Mouse (Mus musculus): ENCODE measurements at regions not wholly inside any gene's neighbourhood (a gene's known extent, or its start where the extent isn't known, plus 50 kb on each side); places are given as distances from the start of the nearest gene placed in this dataset.

DNA sequence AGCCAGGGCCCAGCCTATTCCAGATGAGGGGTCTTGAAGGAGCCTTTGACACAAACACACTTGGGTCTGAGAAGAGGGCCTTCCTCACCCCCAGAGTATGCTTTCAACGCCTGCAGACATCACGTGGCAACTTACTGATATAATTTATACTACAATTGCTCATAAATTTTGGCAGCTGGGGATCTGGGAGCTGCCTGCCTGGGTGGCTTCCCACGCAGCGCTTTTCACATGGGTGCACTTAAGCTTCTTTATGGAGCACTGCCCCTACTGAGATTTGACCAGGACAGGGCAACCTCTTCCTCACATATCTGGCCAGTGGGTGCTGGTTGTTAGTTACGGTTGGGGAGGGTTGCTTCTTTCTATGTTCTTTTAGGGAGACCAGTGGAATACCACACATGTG is 61.6 kb downstream of the Spesp1 start:
- no peak for ATAC-seq (ENCODE audit: insufficient read depth)
- no peak for DNase-seq
- Histone ChIP-seq H3K4me3 (ENCODE audit: low read depth, low read length) (no peak overlapping the region), H3K27ac (ENCODE audit: low read depth) (no peak overlapping the region), H3K9ac (no peak overlapping the region), H3K4me2 (no peak overlapping the region), H3K27me3 (ENCODE audit: insufficient read depth, low read length) (no peaks in the 10 kb centered on the region), H3K9me3 (ENCODE audit: low read depth, low read length) (no peaks in the 10 kb centered on the region), H3K4me1 (ENCODE audit: insufficient read depth) (no peaks in the 10 kb centered on the region), H3K36me3 (ENCODE audit: insufficient read depth) (no peaks in the 10 kb centered on the region)
- no peak for TF ChIP-seq CTCF (IDR thresholded peaks at IDR 0.05; ENCODE audit: low read depth)
- WGBS, result 68% methylated on average over 5 of the region's 5 CpGs

GRCm38 (mm10) chr9:62215151-62215859 is 66.7 kb downstream of the Spesp1 start:
- no peak for TF ChIP-seq CTCF (IDR thresholded peaks at IDR 0.05; ENCODE audit: low read depth)
- WGBS, result 59% methylated on average over 13 of the region's 13 CpGs

GRCm38 (mm10) chr9:62214546-62214945 is 67.5 kb downstream of the Spesp1 start:
- ATAC-seq (ENCODE audit: insufficient read depth), result no peak

More at GRCm38 (mm10) chr9:62215151-62215859, 66.7 kb downstream of the Spesp1 start:
- H3K9me3 ChIP-seq (ENCODE audit: low read depth, low read length), result no peaks in the 10 kb centered on the region
- H3K4me2 ChIP-seq, result no peak overlapping the region
- H3K36me3 ChIP-seq (ENCODE audit: insufficient read depth), result no peaks in the 10 kb centered on the region
- no peaks in the 10 kb centered on the region for H3K4me1 ChIP-seq (ENCODE audit: insufficient read depth)
- H3K27me3 ChIP-seq (ENCODE audit: insufficient read depth, low read length), result no peaks in the 10 kb centered on the region
- DNase-seq (no peak), ATAC-seq (ENCODE audit: insufficient read depth) (no peak)
- H3K9ac ChIP-seq, result no peak overlapping the region
- H3K27ac ChIP-seq (ENCODE audit: low read depth), result no peak overlapping the region
- no peak overlapping the region for H3K4me3 ChIP-seq (ENCODE audit: low read depth, low read length)

GRCm38 (mm10) chr9:62212615-62213014 is 69.4 kb downstream of the Spesp1 start:
- Histone ChIP-seq H3K4me3 (ENCODE audit: low read depth, low read length) (no peak overlapping the region), H3K4me2 (no peak overlapping the region), H3K27ac (ENCODE audit: low read depth) (no peak overlapping the region), H3K4me1 (ENCODE audit: insufficient read depth) (no peaks in the 10 kb centered on the region), H3K27me3 (ENCODE audit: insufficient read depth, low read length) (no peaks in the 10 kb centered on the region), H3K36me3 (ENCODE audit: insufficient read depth) (no peaks in the 10 kb centered on the region), H3K9ac (no peak overlapping the region), H3K9me3 (ENCODE audit: low read depth, low read length) (no peaks in the 10 kb centered on the region)
- DNase-seq, result no peak
- WGBS, result 42% methylated on average over 6 of the region's 6 CpGs
- no peak for ATAC-seq (ENCODE audit: insufficient read depth)
- no peak for TF ChIP-seq CTCF (IDR thresholded peaks at IDR 0.05; ENCODE audit: low read depth)

More at GRCm38 (mm10) chr9:62214546-62214945, 67.5 kb downstream of the Spesp1 start:
- 72% methylated on average over 4 of the region's 4 CpGs for WGBS
- TF ChIP-seq CTCF (IDR thresholded peaks at IDR 0.05; ENCODE audit: low read depth), result no peak
- H3K9ac ChIP-seq, result no peak overlapping the region
- H3K4me3 ChIP-seq (ENCODE audit: low read depth, low read length), result no peak overlapping the region
- H3K27ac ChIP-seq (ENCODE audit: low read depth), result no peak overlapping the region
- H3K4me1 ChIP-seq (ENCODE audit: insufficient read depth), result no peaks in the 10 kb centered on the region
- no peaks in the 10 kb centered on the region for H3K9me3 ChIP-seq (ENCODE audit: low read depth, low read length)
- no peaks in the 10 kb centered on the region for H3K36me3 ChIP-seq (ENCODE audit: insufficient read depth)
- no peak for DNase-seq
- H3K27me3 ChIP-seq (ENCODE audit: insufficient read depth, low read length), result no peaks in the 10 kb centered on the region
- no peak overlapping the region for H3K4me2 ChIP-seq

DNA sequence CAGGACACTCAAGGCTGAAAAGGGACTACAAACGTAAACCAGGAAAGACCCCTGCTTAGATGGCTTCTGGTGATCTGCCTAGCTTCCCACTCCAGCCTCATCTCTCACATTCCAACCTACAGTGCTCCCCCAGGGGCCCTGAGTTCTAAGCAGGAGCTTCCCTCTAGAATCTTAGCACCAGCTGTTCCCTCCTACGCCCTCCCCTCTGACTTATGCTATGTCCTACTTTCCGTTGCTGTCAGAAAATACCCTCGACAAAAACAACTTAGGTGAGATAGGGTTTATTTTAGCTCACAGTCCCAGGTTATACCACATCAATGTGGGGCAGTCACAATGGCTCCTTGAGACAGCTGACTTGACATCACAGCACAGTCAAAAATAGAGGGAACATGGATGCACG is 71.2 kb downstream of the Spesp1 start:
- TF ChIP-seq CTCF (IDR thresholded peaks at IDR 0.05; ENCODE audit: low read depth), result no peak
- 83% methylated on average over 5 of the region's 5 CpGs for WGBS
- ATAC-seq (ENCODE audit: insufficient read depth), result no peak
- H3K4me1 ChIP-seq (ENCODE audit: insufficient read depth), result no peaks in the 10 kb centered on the region
- H3K36me3 ChIP-seq (ENCODE audit: insufficient read depth), result no peaks in the 10 kb centered on the region
- no peak overlapping the region for H3K4me3 ChIP-seq (ENCODE audit: low read depth, low read length)
- no peaks in the 10 kb centered on the region for H3K9me3 ChIP-seq (ENCODE audit: low read depth, low read length)
- H3K9ac ChIP-seq, result no peak overlapping the region
- no peaks in the 10 kb centered on the region for H3K27me3 ChIP-seq (ENCODE audit: insufficient read depth, low read length)
- no peak overlapping the region for H3K4me2 ChIP-seq
- no peak overlapping the region for H3K27ac ChIP-seq (ENCODE audit: low read depth)
- no peak for DNase-seq

- TF ChIP-seq CTCF (IDR thresholded peaks at IDR 0.05; ENCODE audit: low read depth), result no peak
- H3K27ac ChIP-seq (ENCODE audit: low read depth), result no peak overlapping the region
- no peaks in the 10 kb centered on the region for H3K36me3 ChIP-seq (ENCODE audit: insufficient read depth)
- no peaks in the 10 kb centered on the region for H3K27me3 ChIP-seq (ENCODE audit: insufficient read depth, low read length)
- H3K4me3 ChIP-seq (ENCODE audit: low read depth, low read length), result no peak overlapping the region
- no peak overlapping the region for H3K4me2 ChIP-seq
- no peak for DNase-seq
- no peak overlapping the region for H3K9ac ChIP-seq
- no peak for ATAC-seq (ENCODE audit: insufficient read depth)
- no peaks in the 10 kb centered on the region for H3K4me1 ChIP-seq (ENCODE audit: insufficient read depth)
- no peaks in the 10 kb centered on the region for H3K9me3 ChIP-seq (ENCODE audit: low read depth, low read length)
- 62% methylated on average over 5 of the region's 5 CpGs for WGBS
These were observed 73.6 kb downstream of the Spesp1 start for GRCm38 (mm10) chr9:62208436-62208835.

DNA sequence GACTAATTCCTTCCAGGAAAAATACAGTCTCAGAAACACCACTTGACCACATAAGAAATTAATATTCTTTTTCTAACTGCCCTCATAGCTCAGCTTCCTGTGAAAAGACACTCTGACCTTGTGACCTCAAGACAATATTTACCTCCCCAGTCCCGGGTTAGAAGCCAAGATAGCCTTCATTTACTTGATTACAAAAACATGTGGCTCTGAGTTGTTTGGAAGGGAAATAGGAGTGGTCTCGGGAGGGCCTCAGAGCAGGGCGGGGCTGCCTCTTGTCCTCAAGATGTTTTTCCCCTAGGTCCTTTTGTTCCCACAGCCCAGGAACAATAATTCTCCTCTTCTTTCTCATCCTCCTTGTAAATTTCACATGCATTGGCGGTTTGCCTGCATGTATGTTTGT is 76.7 kb downstream of the Spesp1 start:
- H3K9me3 ChIP-seq (ENCODE audit: low read depth, low read length), result no peaks in the 10 kb centered on the region
- no peaks in the 10 kb centered on the region for H3K27me3 ChIP-seq (ENCODE audit: insufficient read depth, low read length)
- ATAC-seq (ENCODE audit: insufficient read depth), result no peak
- WGBS, result 44% methylated on average over 4 of the region's 4 CpGs
- H3K9ac ChIP-seq, result no peak overlapping the region
- no peak for TF ChIP-seq CTCF (IDR thresholded peaks at IDR 0.05; ENCODE audit: low read depth)
- no peaks in the 10 kb centered on the region for H3K36me3 ChIP-seq (ENCODE audit: insufficient read depth)
- H3K4me1 ChIP-seq (ENCODE audit: insufficient read depth), result no peaks in the 10 kb centered on the region
- H3K27ac ChIP-seq (ENCODE audit: low read depth), result no peak overlapping the region
- no peak overlapping the region for H3K4me3 ChIP-seq (ENCODE audit: low read depth, low read length)
- peak; percentile 15 for DNase-seq
- H3K4me2 ChIP-seq, result no peak overlapping the region
